Mouse (Mus musculus) spleen, adult 2 months (tissue): ENCODE data around the gene Mink1. TPM values are rescaled to one million over a fixed set of nuclear protein-coding genes. Genes with fewer than 3 reads are reported as not detected.

Source experiments
- DNase-seq, 2 experiments: peaks; one replicate each; pipeline versions ENCODE4 v3.0.0 to v3.0.0-alpha.2; 2012 to 2021; ENCODE audit warnings: low spot score in 2 of 2, low read depth in 1 of 2
- H3K27ac ChIP-seq: fragments of 200-500 bp; 2 replicates; pipeline ENCODE4 v1.5.1; 2012; ENCODE audit warnings: low read length, inconsistent platforms; ENCODE audit not compliant: insufficient read depth
- H3K27me3 ChIP-seq: fragments of 200-500 bp; 2 replicates; pipeline ENCODE4 v1.6.1; 2012; ENCODE audit warnings: mild to moderate bottlenecking, moderate library complexity, low read length, inconsistent platforms; ENCODE audit not compliant: control insufficient read depth, insufficient read depth
- H3K36me3 ChIP-seq: fragments of 200-500 bp; 2 replicates; pipeline ENCODE4 v1.6.1; 2012; ENCODE audit warnings: mild to moderate bottlenecking, low read length, inconsistent platforms; ENCODE audit not compliant: control insufficient read depth, insufficient read depth
- H3K4me1 ChIP-seq: fragments of 200-500 bp; 2 replicates; pipeline ENCODE4 v1.6.1; 2011; ENCODE audit warnings: inconsistent platforms; ENCODE audit not compliant: control insufficient read depth, insufficient read depth, insufficient read length
- H3K4me3 ChIP-seq: fragments of 200-500 bp; 2 replicates; pipeline ENCODE4 v1.5.1; 2011; ENCODE audit warnings: mild to moderate bottlenecking, inconsistent platforms; ENCODE audit not compliant: insufficient read depth, insufficient read length; ENCODE audit errors: extremely low read depth
- CTCF ChIP-seq: fragments of 200-500 bp; IDR thresholded peaks from 2 replicates; pipeline ENCODE4 v1.5.1; 2011; ENCODE audit warnings: mild to moderate bottlenecking, inconsistent platforms; ENCODE audit not compliant: insufficient read depth, insufficient read length, insufficient replicate concordance; ENCODE audit errors: extremely low read depth
- POLR2A ChIP-seq: fragments of 200-500 bp; IDR thresholded peaks from 2 replicates; pipeline ENCODE4 v1.6.1; 2011; ENCODE audit warnings: low read depth, low read length, inconsistent platforms
- WGBS: fragments of 180-500 bp; shearing (Covaris S2); methylation state at CpG from one replicate; pipeline ENCODE4 v1.1.7; 2018; 5-methylcytosine and 5-hydroxymethylcytosine counted together
- polyA plus RNA-seq: library from polyadenylated mRNA; depleted of rRNA; stranded (reverse); fragments of >200 nt; gene quantifications from 2 replicates; pipeline ENCODE4 v1.2.3, GENCODE M21; 2012

Gene Mink1
- polyA plus RNA-seq, 1 experiment, result 74.8 TPM

DNA sequence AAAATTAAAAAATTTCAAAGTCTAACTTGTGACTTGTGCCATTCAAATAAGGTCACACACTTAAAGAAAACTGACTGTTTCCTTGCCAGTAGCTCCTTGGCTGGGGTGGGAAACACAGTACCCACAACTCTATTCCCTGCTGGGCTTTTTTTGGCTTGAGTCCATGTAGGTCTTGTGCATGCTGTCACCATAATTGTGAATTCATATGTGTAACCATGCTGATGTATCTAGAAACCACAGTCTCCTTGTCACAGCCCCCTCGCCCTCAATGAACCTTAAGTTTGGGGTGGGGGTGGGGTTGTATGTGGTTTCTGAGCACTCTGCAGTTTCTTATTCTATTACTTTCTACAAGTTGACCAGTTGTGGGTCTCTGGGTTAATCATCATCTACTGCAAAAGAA is 29.1 kb downstream of the Mink1 start:
- H3K4me1 ChIP-seq, result peaks cover 18% of the 10 kb centered on the region; the same call in 1 of the 2 replicates
- no peak for DNase-seq
- H3K27me3 ChIP-seq, result no peaks in the 10 kb centered on the region
- no peak overlapping the region for H3K4me3 ChIP-seq
- H3K27ac ChIP-seq, result no peak overlapping the region
- H3K36me3 ChIP-seq, result no peaks in the 10 kb centered on the region
- TF ChIP-seq CTCF, result no peak
- no peak for TF ChIP-seq POLR2A
- 64% methylated on average over 1 of the region's 1 CpGs for WGBS

DNA sequence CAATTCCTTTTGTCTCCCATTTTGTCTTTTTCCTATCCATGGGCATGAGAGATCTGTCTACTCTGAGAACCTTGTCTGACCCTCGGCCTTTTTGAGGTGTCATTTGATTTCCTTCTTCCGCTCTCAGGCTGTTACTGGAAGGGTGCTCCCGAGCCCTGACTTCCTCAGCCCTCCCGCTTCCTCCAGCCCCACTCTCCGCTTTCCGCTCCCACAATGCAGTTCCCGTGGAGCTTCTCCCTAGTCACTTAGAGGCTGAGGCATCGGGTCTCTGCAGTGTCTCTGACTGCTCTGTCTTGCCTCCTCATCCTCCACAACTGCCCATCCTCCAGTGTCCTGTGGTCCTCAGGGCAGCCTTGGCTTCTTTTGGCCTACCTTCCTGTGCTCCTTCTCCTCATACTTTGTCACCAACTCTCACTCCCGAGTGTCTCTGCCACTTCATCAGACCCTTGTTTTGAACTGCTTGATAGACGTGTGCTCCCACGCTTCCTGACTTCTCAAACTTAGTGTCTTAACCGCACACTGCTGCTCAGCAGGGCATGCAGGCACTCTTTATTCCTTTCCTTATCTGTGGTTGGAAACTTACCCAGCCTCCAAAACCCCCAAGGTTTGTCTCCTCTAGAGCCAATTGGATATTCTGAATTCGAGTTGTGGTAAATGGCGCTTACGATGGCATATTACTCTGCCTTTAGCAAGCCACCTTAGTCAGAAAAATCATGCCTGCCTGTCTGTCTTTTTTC is 31.7 kb downstream of the Mink1 start:
- 55% methylated on average over 15 of the region's 15 CpGs for WGBS
- Histone ChIP-seq H3K27me3 (no peaks in the 10 kb centered on the region), H3K36me3 (no peaks in the 10 kb centered on the region), H3K4me3 (no peak overlapping the region), H3K4me1 (peaks cover 19% of the 10 kb centered on the region; the same call in 1 of the 2 replicates), H3K27ac (peak overlapping the region; percentile 52)
- DNase-seq, result no peak
- TF ChIP-seq POLR2A (no peak), CTCF (no peak)

DNA sequence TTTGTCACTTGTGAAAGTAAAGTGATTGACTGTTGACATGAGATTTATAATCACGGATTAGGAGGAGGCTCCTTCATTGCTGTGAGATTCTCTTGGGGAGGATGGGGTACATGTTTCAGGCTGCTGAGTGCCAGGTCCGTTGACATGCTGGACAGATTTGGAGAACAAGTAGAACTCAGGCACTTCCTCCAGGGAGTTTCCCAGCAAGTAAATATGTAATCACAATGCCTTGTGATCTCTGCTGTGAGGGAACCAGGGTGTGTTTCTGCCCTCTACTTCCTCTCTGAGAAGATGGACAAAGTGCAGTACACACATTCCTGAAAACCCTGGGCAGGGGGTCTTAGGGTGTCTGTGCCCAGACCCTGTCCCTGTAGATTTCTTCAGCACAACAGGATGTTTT is 33.0 kb downstream of the Mink1 start:
- H3K4me1 ChIP-seq, result peaks cover 19% of the 10 kb centered on the region; the same call in 1 of the 2 replicates
- no peaks in the 10 kb centered on the region for H3K27me3 ChIP-seq
- no peak for DNase-seq
- 48% methylated on average over 2 of the region's 2 CpGs for WGBS
- H3K36me3 ChIP-seq, result no peaks in the 10 kb centered on the region
- TF ChIP-seq CTCF (no peak), POLR2A (no peak)
- peak overlapping the region; percentile 74 for H3K27ac ChIP-seq
- no peak overlapping the region for H3K4me3 ChIP-seq

DNA sequence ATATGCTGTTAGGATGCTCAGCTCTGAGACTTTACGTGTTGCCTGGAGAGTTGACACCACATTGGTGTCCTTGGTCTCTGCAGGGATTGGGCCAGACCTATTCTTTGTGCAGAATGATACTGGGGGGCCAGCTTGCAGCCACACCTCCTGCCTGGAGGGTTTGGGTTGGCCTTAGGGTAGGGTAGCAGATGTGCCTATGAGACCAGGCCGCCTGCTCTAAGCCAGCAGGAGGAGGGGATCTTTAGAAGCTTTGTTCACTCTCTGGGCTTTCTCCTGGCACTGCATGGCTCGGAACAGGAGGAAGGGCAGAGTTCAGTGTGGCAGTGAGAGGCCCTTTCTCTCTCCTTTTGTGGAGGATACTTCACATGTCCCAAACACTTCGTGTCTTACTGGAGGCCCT is 33.4 kb downstream of the Mink1 start:
- Histone ChIP-seq H3K27ac (peak overlapping the region; percentile 74), H3K27me3 (no peaks in the 10 kb centered on the region), H3K4me3 (no peak overlapping the region), H3K4me1 (peaks cover 19% of the 10 kb centered on the region; the same call in 1 of the 2 replicates), H3K36me3 (no peaks in the 10 kb centered on the region)
- 74% methylated on average over 4 of the region's 4 CpGs for WGBS
- no peak for TF ChIP-seq POLR2A
- DNase-seq, result no peak

DNA sequence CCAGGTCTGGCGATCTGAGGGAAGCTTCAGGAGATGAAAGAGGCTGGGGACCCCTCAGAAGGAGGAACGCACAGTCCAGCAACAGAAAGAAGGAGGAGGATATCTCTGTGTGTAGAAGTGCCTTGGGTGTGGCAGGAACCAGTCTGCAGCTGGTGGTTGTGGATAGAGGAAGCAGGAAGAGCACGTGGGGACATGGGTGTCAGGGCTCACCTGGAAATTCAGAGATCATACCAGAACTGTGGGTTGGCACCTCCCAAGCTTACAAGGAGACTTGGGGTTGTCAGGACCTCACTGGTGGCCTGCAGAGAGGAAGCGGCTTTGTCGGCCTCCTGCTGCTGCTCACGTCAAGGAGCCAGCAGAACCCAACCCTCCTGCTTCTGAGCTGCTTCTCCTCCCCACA is 34.6 kb downstream of the Mink1 start:
- Histone ChIP-seq H3K4me1 (peaks cover 19% of the 10 kb centered on the region; the same call in 1 of the 2 replicates), H3K36me3 (peaks cover 2% of the 10 kb centered on the region; the same call in 1 of the 2 replicates), H3K27me3 (no peaks in the 10 kb centered on the region), H3K27ac (peak overlapping the region; percentile 31), H3K4me3 (no peak overlapping the region)
- DNase-seq, result no peak
- TF ChIP-seq POLR2A (no peak), CTCF (no peak)
- WGBS, result 38% methylated on average over 6 of the region's 6 CpGs

DNA sequence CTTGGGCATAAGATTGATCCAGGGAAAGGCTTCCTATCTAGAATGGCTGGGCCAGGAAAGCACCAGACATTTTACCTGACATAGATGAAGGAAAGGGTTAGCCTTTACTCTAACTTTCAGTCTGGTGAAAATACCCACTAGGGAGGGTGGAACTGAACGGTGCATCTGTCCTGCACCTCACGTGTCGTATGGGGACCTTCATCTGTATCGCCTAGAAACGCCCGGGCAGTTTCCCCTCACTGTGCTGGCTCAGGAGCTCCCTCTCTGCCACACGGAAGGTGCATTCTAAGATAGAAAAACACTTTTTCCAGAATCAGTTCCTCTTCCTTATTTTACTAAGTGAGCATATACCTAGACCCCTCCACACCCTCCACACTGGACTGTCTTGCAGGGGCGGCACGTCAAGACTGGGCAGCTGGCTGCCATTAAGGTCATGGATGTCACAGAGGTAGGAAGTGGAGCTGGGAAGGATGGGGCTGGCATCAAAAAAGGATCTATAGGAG is 35.8 kb downstream of the Mink1 start:
- no peak overlapping the region for H3K4me3 ChIP-seq
- TF ChIP-seq CTCF (no peak), POLR2A (no peak)
- H3K27me3 ChIP-seq, result no peaks in the 10 kb centered on the region
- WGBS, result 65% methylated on average over 9 of the region's 9 CpGs
- H3K36me3 ChIP-seq, result peaks cover 2% of the 10 kb centered on the region; the same call in 1 of the 2 replicates
- no peak overlapping the region for H3K27ac ChIP-seq
- no peak for DNase-seq
- peaks cover 19% of the 10 kb centered on the region; the same call in 1 of the 2 replicates for H3K4me1 ChIP-seq

DNA sequence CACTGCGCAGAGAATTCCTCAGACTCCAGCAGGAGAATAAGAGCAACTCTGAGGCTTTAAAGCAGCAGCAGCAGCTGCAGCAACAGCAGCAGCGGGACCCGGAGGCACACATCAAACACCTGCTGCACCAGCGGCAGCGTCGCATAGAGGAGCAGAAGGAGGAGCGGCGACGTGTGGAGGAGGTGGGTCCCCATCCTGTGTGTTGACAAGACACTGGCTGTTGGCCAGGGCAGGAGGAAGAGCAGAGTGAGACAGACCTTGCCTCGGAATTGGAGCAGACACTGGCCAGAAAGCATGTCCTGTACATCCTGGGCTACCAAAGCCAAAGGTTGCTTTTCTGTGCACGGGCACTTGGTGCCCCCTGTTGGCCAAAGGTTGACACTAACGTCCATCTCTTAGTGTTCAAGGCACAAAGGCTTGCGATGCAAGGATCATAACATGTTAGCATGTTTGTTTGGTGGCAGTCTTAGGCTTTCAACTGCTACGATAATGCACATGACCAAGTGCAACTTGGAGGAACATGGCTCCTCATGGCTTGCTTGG is 42.4 kb downstream of the Mink1 start:
- peak in 1 of 2 experiments; percentile 73 for DNase-seq
- Histone ChIP-seq H3K27me3 (no peaks in the 10 kb centered on the region), H3K4me3 (no peak overlapping the region), H3K27ac (no peak overlapping the region), H3K36me3 (peaks cover 33% of the 10 kb centered on the region), H3K4me1 (no peaks in the 10 kb centered on the region)
- WGBS, result 69% methylated on average over 14 of the region's 14 CpGs
- TF ChIP-seq CTCF (peak; percentile 88; the same call in 1 of the 2 replicates), POLR2A (no peak)
